Mouse (Mus musculus): ENCODE results near the gene Gtf3c3.

The Gtf3c3 gene

DNA sequence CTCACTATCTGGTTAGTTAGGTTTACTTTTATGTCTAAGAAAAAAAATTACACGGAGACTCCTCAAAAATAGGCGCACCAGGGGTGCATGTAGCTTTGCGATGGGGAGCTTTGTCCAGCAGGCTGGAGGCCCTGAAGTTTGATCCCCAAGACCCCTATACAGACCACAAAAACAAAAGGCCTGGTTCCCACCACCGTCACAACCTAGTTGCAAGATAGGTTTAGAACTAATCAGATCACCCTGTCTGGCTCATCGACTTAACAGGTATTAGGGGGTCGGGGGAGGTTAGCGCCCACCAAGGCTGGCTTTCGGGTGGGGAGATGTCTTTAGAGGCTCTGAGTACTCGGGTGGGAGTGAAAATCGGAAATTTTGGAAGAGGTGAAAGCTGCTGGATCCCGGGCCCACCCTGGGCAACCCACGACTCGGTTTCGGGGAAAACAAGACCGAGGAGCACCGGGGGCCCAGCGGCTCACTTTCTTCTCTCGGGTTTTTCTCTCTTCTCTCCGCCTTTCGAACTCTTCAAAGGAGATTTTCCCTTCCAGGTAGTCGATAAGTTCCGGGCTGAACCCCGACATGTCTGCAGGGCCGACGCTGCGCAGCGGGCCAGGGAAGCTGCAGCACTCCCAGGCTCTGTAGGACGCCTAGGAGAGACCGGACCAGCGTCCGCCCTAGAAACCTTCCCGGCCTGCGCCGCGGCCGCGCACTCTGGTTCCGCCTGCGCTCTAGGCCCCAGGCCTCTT lies at the start of gene Gtf3c3:
Gene Gtf3c3 (minus strand): TSS at position 632 of the 740 bp plus-strand sequence.
- in situ Hi-C loops (cut with MboI; ENCODE audit: low sequenced_read_pairs), result no loop called here

DNA sequence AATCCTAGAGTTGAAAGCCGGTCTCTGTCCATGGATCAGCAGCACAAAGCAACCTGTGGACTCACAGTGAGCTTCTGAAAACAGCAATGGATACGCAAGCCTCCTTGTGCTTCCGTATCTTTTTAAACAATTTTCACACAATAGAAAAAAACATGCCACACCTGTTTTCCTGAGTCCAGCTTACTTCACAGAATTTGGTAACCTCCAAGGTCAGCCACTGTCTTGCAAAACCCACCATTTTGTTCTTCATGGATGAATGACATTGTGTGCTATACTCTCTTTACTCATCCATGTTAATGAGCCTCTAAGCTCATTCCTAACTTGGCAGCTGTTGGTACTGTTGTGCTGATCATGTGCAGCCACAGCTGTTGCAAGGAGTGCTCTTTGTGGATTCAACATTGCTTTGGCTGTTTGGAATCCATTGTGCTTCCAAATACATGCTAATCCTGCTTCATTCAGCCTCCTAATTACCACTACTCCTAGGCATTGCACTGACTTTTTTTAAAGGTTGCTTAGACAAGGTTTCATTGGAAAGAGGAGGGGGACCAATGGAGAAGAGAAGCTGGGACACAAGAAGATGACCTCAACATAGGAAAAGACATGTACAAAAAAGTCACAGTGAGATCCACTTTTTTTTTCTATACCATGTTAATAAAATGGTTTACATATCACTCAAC lies 46.1 kb upstream of the Gtf3c3 start:
- in situ Hi-C loops (cut with MboI; ENCODE audit: low sequenced_read_pairs), result no loop called here

DNA sequence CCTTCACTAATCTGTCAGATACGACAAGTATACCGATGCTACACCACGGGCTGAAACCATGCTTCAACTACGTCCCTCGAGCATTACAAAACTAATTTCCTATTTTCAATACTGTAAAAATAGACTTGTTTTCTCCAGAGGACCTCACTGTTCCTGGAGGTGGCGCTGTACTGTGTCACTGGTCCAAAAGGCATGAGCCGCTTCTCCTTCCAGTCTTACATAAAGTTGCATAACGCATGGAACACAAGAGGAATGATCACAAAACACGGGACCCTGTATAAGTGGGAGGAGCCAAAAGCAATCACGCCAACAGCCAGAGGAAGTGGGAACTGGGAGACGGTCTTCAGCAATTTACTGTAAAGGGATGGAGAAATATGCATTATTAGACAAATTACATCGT lies 41.7 kb upstream of the Gtf3c3 start:
- in situ Hi-C loops (cut with MboI; ENCODE audit: low sequenced_read_pairs), result no loop called here

DNA sequence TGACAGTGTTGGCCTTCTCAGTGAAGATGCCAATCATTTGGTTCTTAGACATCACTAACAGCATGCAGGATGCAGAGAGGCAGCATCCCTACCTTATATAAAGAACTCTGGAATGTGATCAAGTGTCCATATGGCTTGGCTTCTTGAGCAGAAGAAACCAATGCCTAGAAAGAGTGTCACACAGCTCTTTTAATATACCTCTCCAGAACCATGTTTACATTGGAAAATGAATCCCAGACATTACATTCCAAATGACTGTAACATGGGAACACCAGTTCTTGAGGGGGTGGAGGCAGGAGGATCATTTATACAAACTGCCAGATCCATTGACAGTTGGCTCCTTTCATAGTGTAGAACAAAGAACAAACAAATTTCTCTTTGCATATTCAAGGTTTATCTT lies 29.9 kb upstream of the Gtf3c3 start:
- in situ Hi-C loops (cut with MboI; ENCODE audit: low sequenced_read_pairs), result no loop called here

DNA sequence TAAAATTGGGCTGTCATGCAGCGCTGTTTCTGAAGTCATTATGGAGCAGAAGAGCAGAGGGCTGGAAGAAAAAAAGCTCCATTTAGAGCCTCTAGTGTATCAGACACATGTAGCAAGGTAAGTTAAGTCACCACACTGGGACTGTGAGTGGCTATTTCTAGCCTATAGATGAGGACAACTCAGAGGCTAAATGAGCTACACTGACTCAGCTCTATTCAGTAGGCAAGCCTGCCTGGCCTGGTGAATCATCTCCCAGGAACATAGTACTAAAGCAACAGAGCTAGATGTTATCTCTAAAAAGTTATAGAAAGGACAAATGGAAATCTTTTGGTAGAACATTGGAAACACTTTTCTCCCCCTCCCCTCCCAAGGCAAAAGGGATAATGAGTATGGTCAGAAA lies 28.6 kb upstream of the Gtf3c3 start:
- in situ Hi-C loops (cut with MboI; ENCODE audit: low sequenced_read_pairs), result no loop called here

GRCm38 (mm10) chr1:54452116-54452515 lies 13.3 kb upstream of the Gtf3c3 start:
- in situ Hi-C loops (cut with MboI; ENCODE audit: low sequenced_read_pairs), result no loop called here

GRCm38 (mm10) chr1:54448833-54449232 lies 10.1 kb upstream of the Gtf3c3 start:
- in situ Hi-C loops (cut with MboI; ENCODE audit: low sequenced_read_pairs), result no loop called here

- in situ Hi-C loops (cut with MboI; ENCODE audit: low sequenced_read_pairs), result no loop called here
Measured at GRCm38 (mm10) chr1:54443641-54444040, 4.9 kb upstream of the Gtf3c3 start.

- in situ Hi-C loops (cut with MboI; ENCODE audit: low sequenced_read_pairs), result no loop called here
Measured at GRCm38 (mm10) chr1:54439080-54439476, 307 bp upstream of the Gtf3c3 start.

DNA sequence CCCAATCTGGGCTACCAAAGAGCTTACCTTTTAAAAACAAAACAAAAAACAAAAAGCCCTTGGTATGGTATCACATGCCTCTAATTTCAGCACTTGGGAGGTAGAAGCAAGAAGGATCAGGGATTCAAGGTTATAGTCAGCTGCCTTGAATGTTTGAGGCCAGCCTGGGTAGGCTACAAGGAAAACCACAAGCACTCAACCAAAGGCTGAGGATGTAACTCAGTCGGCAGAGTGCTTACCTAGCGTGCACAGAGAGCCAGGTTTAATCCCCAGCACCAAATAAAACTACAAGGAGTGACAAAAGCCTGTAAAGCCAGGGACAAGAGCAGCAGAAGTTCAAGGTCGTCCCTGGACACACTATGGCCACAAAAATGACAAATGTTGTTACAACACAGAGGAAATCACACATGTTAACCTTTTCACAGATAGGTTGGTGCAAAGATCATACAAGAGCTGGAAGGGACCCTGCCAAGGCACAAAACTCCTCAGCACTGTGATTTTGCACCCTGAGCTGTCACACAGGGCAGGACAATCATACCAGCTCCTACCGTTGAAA lies 16.5 kb downstream of the Gtf3c3 start:
- in situ Hi-C loops (cut with MboI; ENCODE audit: low sequenced_read_pairs), result no loop called here

DNA sequence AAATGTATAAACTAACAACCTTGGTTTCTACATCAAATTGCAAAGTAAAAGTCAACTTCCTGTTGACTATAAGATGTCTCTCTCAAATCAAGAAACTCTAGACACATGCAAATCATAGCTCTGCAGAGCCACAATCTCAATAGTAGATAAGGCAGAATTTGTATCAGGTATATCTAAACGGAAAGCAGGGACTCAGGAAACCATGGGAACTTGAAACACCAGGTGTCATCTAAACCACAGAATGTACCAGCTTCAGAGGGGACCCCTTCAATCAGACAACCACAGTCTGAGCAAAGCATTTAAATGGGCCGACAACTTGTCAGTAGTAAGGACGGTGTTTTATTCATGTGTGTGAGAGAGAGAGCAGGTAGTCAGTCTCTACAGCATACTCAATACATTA lies 17.1 kb downstream of the Gtf3c3 start:
- in situ Hi-C loops (cut with MboI; ENCODE audit: low sequenced_read_pairs), result no loop called here

DNA sequence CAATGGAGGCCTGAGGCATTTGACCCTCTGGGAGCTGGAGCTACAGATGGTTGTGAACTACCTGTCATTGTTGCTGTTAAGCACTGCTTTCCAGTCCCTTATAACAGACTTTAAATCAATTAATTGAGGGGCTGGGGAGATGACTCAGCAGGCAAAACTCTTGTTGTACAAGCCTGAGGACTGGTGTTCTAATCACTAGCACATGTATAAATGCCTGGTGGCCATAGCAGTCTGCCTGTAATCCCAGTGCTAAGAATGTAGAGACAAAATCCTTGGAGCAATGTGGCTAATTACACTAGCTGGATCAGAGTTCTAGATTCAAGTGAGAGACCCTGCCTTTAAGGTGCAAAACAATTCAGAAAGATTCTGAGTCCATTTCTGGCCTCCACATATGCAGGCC lies 36.0 kb downstream of the Gtf3c3 start:
- in situ Hi-C loops (cut with MboI; ENCODE audit: low sequenced_read_pairs), result no loop called here

DNA sequence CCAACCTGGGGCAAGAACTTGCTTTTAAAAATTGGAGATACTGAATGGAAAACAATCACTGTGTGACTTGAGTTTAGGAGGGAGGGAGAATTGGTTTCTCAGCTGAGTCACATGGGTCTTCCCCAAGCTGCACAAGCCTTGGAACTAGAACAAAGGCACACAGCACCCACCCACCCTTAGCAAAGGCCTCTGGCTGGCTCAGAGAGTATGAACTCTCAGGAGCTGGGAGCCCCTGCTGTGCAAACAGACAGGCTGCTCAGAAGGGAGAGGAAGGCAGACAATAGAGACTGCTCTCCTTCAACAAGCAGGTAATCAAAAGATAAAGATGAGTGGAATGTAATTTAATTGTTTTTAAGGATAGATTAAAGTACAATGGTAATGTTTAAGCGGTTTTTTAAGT lies 54.5 kb downstream of the Gtf3c3 start:
- in situ Hi-C loops (cut with MboI; ENCODE audit: low sequenced_read_pairs), result no loop called here

- in situ Hi-C loops (cut with MboI; ENCODE audit: low sequenced_read_pairs), result no loop called here
Measured at GRCm38 (mm10) chr1:54380978-54381914, 57.5 kb downstream of the Gtf3c3 start.

DNA sequence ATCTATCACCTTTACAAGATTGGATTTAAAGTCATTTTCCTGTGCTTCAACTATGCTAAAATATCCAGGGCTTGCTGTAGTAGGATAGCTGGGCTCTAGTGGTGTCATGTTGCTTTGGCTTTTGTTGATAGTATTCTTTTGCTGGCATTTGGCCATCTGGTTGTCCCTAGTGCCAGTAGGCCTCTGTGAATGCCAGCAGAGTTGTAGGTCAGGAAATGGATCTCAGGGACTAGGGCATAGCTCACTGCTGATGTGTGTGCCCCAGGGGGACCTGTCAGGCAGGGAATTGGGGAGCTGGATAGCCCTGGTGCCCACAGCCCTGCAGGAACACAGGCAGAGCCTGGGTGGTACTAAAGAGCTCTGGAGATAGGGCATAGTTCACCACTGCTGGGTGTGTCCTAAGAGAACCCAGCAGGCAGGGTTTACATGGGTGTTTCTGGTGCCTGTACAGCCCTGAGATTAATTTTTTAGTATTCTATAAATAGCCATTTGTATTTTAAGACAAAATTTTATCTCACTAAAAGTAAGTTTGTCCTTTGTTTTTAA lies 61.2 kb downstream of the Gtf3c3 start:
- in situ Hi-C loops (cut with MboI; ENCODE audit: low sequenced_read_pairs), result no loop called here

DNA sequence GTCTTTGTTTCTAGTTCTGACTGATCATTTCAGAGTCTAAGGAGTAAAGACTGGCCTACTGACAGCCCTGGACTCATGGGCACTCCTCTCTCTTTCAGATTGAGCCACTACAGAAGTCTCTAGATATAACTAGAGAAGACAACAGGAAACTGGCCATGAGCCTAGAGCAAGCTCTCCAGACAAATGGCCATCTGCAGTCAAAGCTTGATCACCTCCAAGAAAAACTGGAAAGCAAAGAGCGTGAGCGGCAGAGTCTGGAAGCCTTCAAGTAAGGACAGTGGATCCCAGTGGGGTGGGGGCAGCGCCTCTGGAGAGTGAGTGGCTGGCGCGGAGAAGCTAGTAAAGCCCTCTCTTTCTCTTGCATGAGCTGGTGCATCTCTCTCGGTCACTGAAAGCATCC lies 82.2 kb downstream of the Gtf3c3 start:
- in situ Hi-C loops (cut with MboI; ENCODE audit: low sequenced_read_pairs), result no loop called here

- in situ Hi-C loops (cut with MboI; ENCODE audit: low sequenced_read_pairs), result no loop called here
Measured at GRCm38 (mm10) chr1:54355485-54355884, 83.3 kb downstream of the Gtf3c3 start.

DNA sequence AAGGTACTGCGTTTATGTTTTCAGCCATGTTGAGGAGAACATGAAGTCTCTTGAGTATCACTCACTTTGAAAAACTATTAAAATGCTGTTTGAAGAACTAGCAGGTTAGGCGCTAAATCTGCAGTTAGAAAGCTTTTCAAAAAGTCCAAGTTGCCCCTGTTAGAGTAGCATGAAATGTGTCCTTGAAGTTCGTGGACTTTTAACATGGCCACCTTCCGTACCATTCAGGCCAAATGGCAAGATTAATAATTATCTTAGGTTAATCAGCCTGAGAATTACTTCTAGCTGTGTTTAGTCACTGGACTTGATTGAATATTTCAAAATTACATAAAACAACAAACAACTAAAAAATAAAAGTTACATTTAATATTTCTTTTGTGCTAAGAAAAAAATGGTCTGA lies 84.0 kb downstream of the Gtf3c3 start:
- in situ Hi-C loops (cut with MboI; ENCODE audit: low sequenced_read_pairs), result no loop called here
